Comparison of ENCODE assay signal across 17 mouse cellular contexts in the genomic region with DNA sequence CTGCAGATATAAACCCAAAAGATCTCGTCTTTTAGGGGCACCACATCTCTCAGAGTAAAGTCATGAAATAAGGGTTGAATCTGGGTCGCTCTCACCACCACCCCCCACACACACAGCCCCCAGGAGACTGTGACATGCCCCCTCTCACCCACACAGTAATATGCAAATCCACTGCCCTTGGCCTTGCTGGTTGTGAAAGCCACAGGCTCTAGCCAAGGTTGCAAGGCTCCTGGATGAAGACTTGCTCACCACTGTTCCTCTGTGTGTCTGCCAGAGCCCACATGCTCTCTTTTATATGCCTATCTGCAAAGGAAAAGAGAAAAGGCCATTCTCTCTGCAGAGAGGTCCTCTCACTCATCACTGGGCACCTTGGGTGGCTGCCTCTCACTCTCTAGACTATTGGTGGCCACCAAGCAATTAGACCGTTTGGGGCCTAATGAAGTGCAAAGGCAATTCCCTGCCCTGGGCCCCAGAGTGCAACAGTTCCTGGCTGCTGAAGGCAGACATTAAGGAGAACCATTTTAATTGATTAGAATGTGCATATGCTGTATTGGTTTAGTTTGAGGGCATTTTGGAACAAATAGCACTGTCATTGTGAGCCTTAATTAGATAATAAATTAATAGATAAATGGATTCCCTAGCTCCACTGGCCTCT.
DNase-seq lines count a peak whose midpoint lies in the region; ATAC-seq and TF ChIP-seq lines count a peak whose summit lies in the region.
"Had no signal": no experiment of that assay in that cellular context is flagged by ENCODE, and none has a peak within 500 bp of the region (broad histone marks: within the 10 kb centered on the region; RNA-seq: fewer than 3 reads in every experiment).

No protein-coding gene starts in this region.

- peak; percentile 4 for DNase-seq in CH12.LX (ENCODE audit: extremely low read depth)
- peak; percentile 14 for DNase-seq in adrenal gland, adult 8-10 months
- DNase-seq in ovary, postnatal 10 days (ENCODE audit: low spot score): no peak
- no peak for DNase-seq in urinary bladder, postnatal 25 days (ENCODE audit: low spot score)
- no peak for DNase-seq in hindbrain, postnatal 0 days (ENCODE audit: low spot score)
- no peak for DNase-seq in layer of hippocampus, adult 18-20 months (ENCODE audit: low spot score in 2 of 2)
- DNase-seq: cerebellum, adult 8-10 months; kidney, adult 18-20 months; kidney, postnatal 36 days; right cerebral cortex, postnatal 14 days; thymus, adult 2 months had no signal

- 69% methylated on average over 3 of the region's 3 CpGs for WGBS in embryonic facial prominence, embryonic 12.5 days
- WGBS in forebrain, embryonic 16.5 days: 56% methylated on average over 3 of the region's 3 CpGs
- 62% methylated on average over 3 of the region's 3 CpGs for WGBS in hindbrain, postnatal 0 days

- in situ Hi-C loops in CH12.LX (cut with MboI; ENCODE audit: low pct_ligation_motif_present, low pct_unique_long_range_greater_than_20kb, low sequenced_read_pairs): no loop called here

- H3K4me1 ChIP-seq in CH12.LX (ENCODE audit: control insufficient read depth in 1 of 2, insufficient read depth in 2 of 2): peaks cover 0 to 5% of the 10 kb centered on the region in 2 experiments; a peak in 1 of 4 replicates
- H3K4me1 ChIP-seq in embryonic facial prominence, embryonic 12.5 days: peaks cover 19% of the 10 kb centered on the region
- no peaks in the 10 kb centered on the region for H3K4me1 ChIP-seq in forebrain, embryonic 16.5 days (replicated peaks; ENCODE audit: control insufficient read depth, insufficient read depth, low read length)
- H3K4me1 ChIP-seq in hindbrain, postnatal 0 days (ENCODE audit: insufficient read depth, low read length): no peaks in the 10 kb centered on the region
- H3K4me1 ChIP-seq: midbrain, embryonic 15.5 days; stomach, embryonic 15.5 days had no signal

- TF ChIP-seq POLR2A in CH12.LX (IDR thresholded peaks at IDR 0.05; ENCODE audit: low read depth, low read length): no peak

- ATAC-seq in embryonic facial prominence, embryonic 12.5 days (ENCODE audit: insufficient number of reproducible peaks, insufficient read depth, low FRiP score, low TSS enrichment): no peak
- ATAC-seq in forebrain, embryonic 16.5 days: peak; percentile 54
- no peak for ATAC-seq in hindbrain, postnatal 0 days

- no peak overlapping the region for H3K9ac ChIP-seq in CH12.LX (ENCODE audit: insufficient read depth, low read depth)
- no peak overlapping the region for H3K9ac ChIP-seq in embryonic facial prominence, embryonic 12.5 days
- no peak overlapping the region for H3K9ac ChIP-seq in forebrain, embryonic 16.5 days (replicated peaks; ENCODE audit: low read depth, low read length)
- H3K9ac ChIP-seq in hindbrain, postnatal 0 days (replicated peaks; ENCODE audit: low read length): no peak overlapping the region
- H3K9ac ChIP-seq: heart, embryonic 12.5 days; liver, embryonic 14.5 days; midbrain, embryonic 15.5 days; stomach, embryonic 15.5 days had no signal

- no peaks in the 10 kb centered on the region for H3K79me2 ChIP-seq in CH12.LX (replicated peaks; ENCODE audit: control insufficient read depth, extremely low read depth, insufficient read depth, poor library complexity, severe bottlenecking)

- no peak overlapping the region for H3K4me3 ChIP-seq in CH12.LX (replicated peaks in 1 of 3; ENCODE audit: low read depth in 2 of 3, low read length in 2 of 3, poor library complexity in 1 of 3)
- H3K4me3 ChIP-seq in embryonic facial prominence, embryonic 12.5 days: no peak overlapping the region
- no peak overlapping the region for H3K4me3 ChIP-seq in forebrain, embryonic 16.5 days (replicated peaks; ENCODE audit: low read length)
- H3K4me3 ChIP-seq in hindbrain, postnatal 0 days (ENCODE audit: low read length): no peak overlapping the region
- H3K4me3 ChIP-seq: heart, embryonic 12.5 days; midbrain, embryonic 15.5 days; stomach, embryonic 15.5 days had no signal

- TF ChIP-seq CTCF in CH12.LX (conservative IDR thresholded peaks at IDR 0.05 in 1 of 2, IDR thresholded peaks at IDR 0.05 in 1 of 2; ENCODE audit: low read depth in 2 of 2, low read length in 2 of 2): no peak
- no peak for TF ChIP-seq CTCF in hindbrain, postnatal 0 days (IDR thresholded peaks at IDR 0.05; ENCODE audit: low read depth)

- H3K4me2 ChIP-seq in CH12.LX (ENCODE audit: insufficient read depth, low read depth, poor library complexity, severe bottlenecking): no peak overlapping the region
- no peak overlapping the region for H3K4me2 ChIP-seq in embryonic facial prominence, embryonic 12.5 days (replicated peaks)
- H3K4me2 ChIP-seq in forebrain, embryonic 16.5 days (ENCODE audit: low read length): no peak overlapping the region
- H3K4me2 ChIP-seq in hindbrain, postnatal 0 days (ENCODE audit: low read depth, low read length): no peak overlapping the region
- H3K4me2 ChIP-seq: heart, embryonic 12.5 days; midbrain, embryonic 15.5 days; stomach, embryonic 15.5 days had no signal

- H3K9me3 ChIP-seq in CH12.LX (replicated peaks; ENCODE audit: low read length): no peaks in the 10 kb centered on the region
- H3K9me3 ChIP-seq in embryonic facial prominence, embryonic 12.5 days: no peaks in the 10 kb centered on the region
- no peaks in the 10 kb centered on the region for H3K9me3 ChIP-seq in forebrain, embryonic 16.5 days (ENCODE audit: control insufficient read depth, low read length)
- no peaks in the 10 kb centered on the region for H3K9me3 ChIP-seq in hindbrain, postnatal 0 days (ENCODE audit: low read length)
- H3K9me3 ChIP-seq: heart, embryonic 12.5 days; midbrain, embryonic 15.5 days; stomach, embryonic 15.5 days had no signal

- no peaks in the 10 kb centered on the region for H3K36me3 ChIP-seq in CH12.LX (replicated peaks in 1 of 2; ENCODE audit: control insufficient read depth in 1 of 2, insufficient read depth in 1 of 2, low read length in 1 of 2)
- no peaks in the 10 kb centered on the region for H3K36me3 ChIP-seq in embryonic facial prominence, embryonic 12.5 days
- H3K36me3 ChIP-seq in forebrain, embryonic 16.5 days (ENCODE audit: control insufficient read depth, insufficient read depth): no peaks in the 10 kb centered on the region
- no peaks in the 10 kb centered on the region for H3K36me3 ChIP-seq in hindbrain, postnatal 0 days (ENCODE audit: insufficient read depth, low read length)
- H3K36me3 ChIP-seq: heart, embryonic 12.5 days; midbrain, embryonic 15.5 days; stomach, embryonic 15.5 days had no signal

- no peak for TF ChIP-seq RAD21 in CH12.LX (IDR thresholded peaks at IDR 0.05; ENCODE audit: low read depth, low read length)

- dilution Hi-C loops in CH12.LX (cut with MboI; ENCODE audit: extremely low pct_ligation_motif_present, extremely low pct_unique_long_range_greater_than_20kb, low sequenced_read_pairs): no loop called here

- H3K27ac ChIP-seq in CH12.LX (ENCODE audit: insufficient read depth, low read depth): no peak overlapping the region
- H3K27ac ChIP-seq in embryonic facial prominence, embryonic 12.5 days: peak overlapping the region; percentile 79
- no peak overlapping the region for H3K27ac ChIP-seq in forebrain, embryonic 16.5 days (ENCODE audit: low read length)
- no peak overlapping the region for H3K27ac ChIP-seq in hindbrain, postnatal 0 days
- H3K27ac ChIP-seq: liver, embryonic 14.5 days; midbrain, embryonic 15.5 days; stomach, embryonic 15.5 days had no signal

- no peaks in the 10 kb centered on the region for H3K27me3 ChIP-seq in CH12.LX (replicated peaks)
- H3K27me3 ChIP-seq in embryonic facial prominence, embryonic 12.5 days: no peaks in the 10 kb centered on the region
- H3K27me3 ChIP-seq in forebrain, embryonic 16.5 days (replicated peaks; ENCODE audit: control insufficient read depth, insufficient read depth, low read length): no peaks in the 10 kb centered on the region
- no peaks in the 10 kb centered on the region for H3K27me3 ChIP-seq in hindbrain, postnatal 0 days (ENCODE audit: insufficient read depth, low read length)
- H3K27me3 ChIP-seq: midbrain, embryonic 15.5 days; stomach, embryonic 15.5 days had no signal

- no peak for TF ChIP-seq EP300 in CH12.LX (IDR thresholded peaks at IDR 0.05; ENCODE audit: low read length)

TF ChIP-seq in CH12.LX, 34 proteins besides CTCF, POLR2A, EP300 and RAD21:
- TF ChIP-seq GABPA (IDR thresholded peaks at IDR 0.05; ENCODE audit: insufficient replicate concordance, low read depth, low read length) (no peak), MAFK (IDR thresholded peaks at IDR 0.05; ENCODE audit: insufficient replicate concordance, low read length) (no peak), UBTF (IDR thresholded peaks at IDR 0.05; ENCODE audit: low read depth, low read length) (no peak), USF2 (conservative IDR thresholded peaks at IDR 0.05; ENCODE audit: low read depth, low read length) (no peak), USF1 (IDR thresholded peaks at IDR 0.05; ENCODE audit: low read depth, low read length) (no peak), TCF12 (IDR thresholded peaks at IDR 0.05; ENCODE audit: low read depth, low read length) (no peak), NELFE (IDR thresholded peaks at IDR 0.05; ENCODE audit: low read depth, low read length) (no peak), SMC3 (IDR thresholded peaks at IDR 0.05; ENCODE audit: low read depth, low read length) (no peak), MEF2A (IDR thresholded peaks at IDR 0.05; ENCODE audit: borderline replicate concordance, low read depth, low read length) (no peak), SIN3A (IDR thresholded peaks at IDR 0.05; ENCODE audit: low read length) (no peak), CHD2 (IDR thresholded peaks at IDR 0.05; ENCODE audit: low read length) (no peak), TBP (conservative IDR thresholded peaks at IDR 0.05; ENCODE audit: low read depth, low read length) (no peak), NRF1 (IDR thresholded peaks at IDR 0.05; ENCODE audit: low read depth, low read length) (no peak), ETS1 (conservative IDR thresholded peaks at IDR 0.05; ENCODE audit: low read depth, low read length) (no peak), ZNF384 (IDR thresholded peaks at IDR 0.05; ENCODE audit: low read depth, low read length) (no peak), MXI1 (IDR thresholded peaks at IDR 0.05; ENCODE audit: low read depth, low read length) (no peak), CHD1 (IDR thresholded peaks at IDR 0.05; ENCODE audit: low read depth, low read length) (no peak), JUND (conservative IDR thresholded peaks at IDR 0.05; ENCODE audit: low read depth, low read length) (no peak), ZMIZ1 (IDR thresholded peaks at IDR 0.05; ENCODE audit: low read depth, low read length) (no peak), POLR2AphosphoS2 (IDR thresholded peaks at IDR 0.05; ENCODE audit: low read depth, low read length) (no peak)

Comparison
In these comparisons a context has a peak if more than half of its experiments do, and no peak if none do; other contexts are left out.
1. DNase-seq: peak in CH12.LX (single experiment) and adrenal gland, adult 8-10 months (single experiment); none in ovary, postnatal 10 days (single experiment), urinary bladder, postnatal 25 days (single experiment), hindbrain, postnatal 0 days (single experiment) and layer of hippocampus, adult 18-20 months (0 of 2).